Mouse (Mus musculus): ENCODE data around the gene Pitpnm1. TPM values are rescaled to one million over a fixed set of nuclear protein-coding genes. Genes with fewer than 3 reads are reported as not detected.

Pitpnm1 gene
- total and polyA plus RNA-seq, 2 experiments from 2014 or later, result 127 to 187 TPM

GRCm38 (mm10) chr19:4089128-4089527, 10.7 kb upstream of the Pitpnm1 start:
- DNase-seq (ENCODE audit: low spot score) (no peak), ATAC-seq (ENCODE audit: low FRiP score) (no peak)
- Histone ChIP-seq H3K36me3 (ENCODE audit: insufficient read depth, low read length) (no peaks in the 10 kb centered on the region), H3K27me3 (ENCODE audit: insufficient read depth, low read length) (no peaks in the 10 kb centered on the region), H3K4me2 (ENCODE audit: low read depth, low read length, poor library complexity, severe bottlenecking) (no peak overlapping the region), H3K9me3 (ENCODE audit: low read length) (no peaks in the 10 kb centered on the region), H3K4me1 (ENCODE audit: insufficient read depth, low read length) (no peaks in the 10 kb centered on the region), H3K9ac (replicated peaks; ENCODE audit: low read length, poor library complexity, severe bottlenecking) (no peak overlapping the region), H3K27ac (ENCODE audit: low read depth, low read length) (no peak overlapping the region), H3K4me3 (ENCODE audit: low read depth, low read length) (no peak overlapping the region)
- no peak for TF ChIP-seq CTCF (IDR thresholded peaks at IDR 0.05)
- 48% methylated on average over 6 of the region's 6 CpGs for WGBS

- 93% methylated on average over 3 of the region's 3 CpGs for WGBS
- Histone ChIP-seq H3K36me3 (ENCODE audit: insufficient read depth, low read length) (no peaks in the 10 kb centered on the region), H3K27ac (ENCODE audit: low read depth, low read length) (no peak overlapping the region), H3K9ac (replicated peaks; ENCODE audit: low read length, poor library complexity, severe bottlenecking) (no peak overlapping the region), H3K4me1 (ENCODE audit: insufficient read depth, low read length) (no peaks in the 10 kb centered on the region), H3K9me3 (ENCODE audit: low read length) (no peaks in the 10 kb centered on the region), H3K27me3 (ENCODE audit: insufficient read depth, low read length) (no peaks in the 10 kb centered on the region), H3K4me2 (ENCODE audit: low read depth, low read length, poor library complexity, severe bottlenecking) (no peak overlapping the region), H3K4me3 (ENCODE audit: low read depth, low read length) (no peak overlapping the region)
- ATAC-seq (ENCODE audit: low FRiP score) (no peak), DNase-seq (ENCODE audit: low spot score) (no peak)
- no peak for TF ChIP-seq CTCF (IDR thresholded peaks at IDR 0.05)
Observed at GRCm38 (mm10) chr19:4090446-4090845, 9.4 kb upstream of the Pitpnm1 start.

- Histone ChIP-seq H3K4me3 (ENCODE audit: low read depth, low read length) (no peak overlapping the region), H3K27ac (ENCODE audit: low read depth, low read length) (no peak overlapping the region), H3K27me3 (ENCODE audit: insufficient read depth, low read length) (no peaks in the 10 kb centered on the region), H3K9me3 (ENCODE audit: low read length) (no peaks in the 10 kb centered on the region), H3K9ac (replicated peaks; ENCODE audit: low read length, poor library complexity, severe bottlenecking) (no peak overlapping the region), H3K4me2 (ENCODE audit: low read depth, low read length, poor library complexity, severe bottlenecking) (no peak overlapping the region), H3K36me3 (ENCODE audit: insufficient read depth, low read length) (no peaks in the 10 kb centered on the region), H3K4me1 (ENCODE audit: insufficient read depth, low read length) (no peaks in the 10 kb centered on the region)
- DNase-seq (ENCODE audit: low spot score) (no peak), ATAC-seq (ENCODE audit: low FRiP score) (no peak)
- TF ChIP-seq CTCF (IDR thresholded peaks at IDR 0.05), result no peak
- 70% methylated on average over 2 of the region's 2 CpGs for WGBS
Observed at GRCm38 (mm10) chr19:4091383-4091782, 8.4 kb upstream of the Pitpnm1 start.

GRCm38 (mm10) chr19:4092750-4093149, 7.0 kb upstream of the Pitpnm1 start:
- DNase-seq (ENCODE audit: low spot score), result no peak
- no peaks in the 10 kb centered on the region for H3K27me3 ChIP-seq (ENCODE audit: insufficient read depth, low read length)
- H3K36me3 ChIP-seq (ENCODE audit: insufficient read depth, low read length), result no peaks in the 10 kb centered on the region
- no peaks in the 10 kb centered on the region for H3K9me3 ChIP-seq (ENCODE audit: low read length)
- 94% methylated on average over 3 of the region's 3 CpGs for WGBS
- no peak overlapping the region for H3K27ac ChIP-seq (ENCODE audit: low read depth, low read length)
- H3K9ac ChIP-seq (replicated peaks; ENCODE audit: low read length, poor library complexity, severe bottlenecking), result no peak overlapping the region
- no peak overlapping the region for H3K4me2 ChIP-seq (ENCODE audit: low read depth, low read length, poor library complexity, severe bottlenecking)
- no peak for TF ChIP-seq CTCF (IDR thresholded peaks at IDR 0.05)
- H3K4me1 ChIP-seq (ENCODE audit: insufficient read depth, low read length), result 0 out of 2 replicates have a peak, but pooled peaks cover 3% of the 10 kb centered on the region
- no peak overlapping the region for H3K4me3 ChIP-seq (ENCODE audit: low read depth, low read length)
- ATAC-seq (ENCODE audit: low FRiP score), result no peak

GRCm38 (mm10) chr19:4093772-4094171, 6.0 kb upstream of the Pitpnm1 start:
- WGBS, result 81% methylated on average over 7 of the region's 7 CpGs
- Histone ChIP-seq H3K27ac (ENCODE audit: low read depth, low read length) (no peak overlapping the region), H3K27me3 (ENCODE audit: insufficient read depth, low read length) (no peaks in the 10 kb centered on the region), H3K4me1 (ENCODE audit: insufficient read depth, low read length) (0 out of 2 replicates have a peak, but pooled peaks cover 6% of the 10 kb centered on the region), H3K9me3 (ENCODE audit: low read length) (no peaks in the 10 kb centered on the region), H3K4me3 (ENCODE audit: low read depth, low read length) (no peak overlapping the region), H3K4me2 (ENCODE audit: low read depth, low read length, poor library complexity, severe bottlenecking) (no peak overlapping the region), H3K36me3 (ENCODE audit: insufficient read depth, low read length) (no peaks in the 10 kb centered on the region), H3K9ac (replicated peaks; ENCODE audit: low read length, poor library complexity, severe bottlenecking) (no peak overlapping the region)
- DNase-seq (ENCODE audit: low spot score) (no peak), ATAC-seq (ENCODE audit: low FRiP score) (no peak)
- TF ChIP-seq CTCF (IDR thresholded peaks at IDR 0.05), result no peak

- WGBS, result 82% methylated on average over 3 of the region's 3 CpGs
- Histone ChIP-seq H3K36me3 (ENCODE audit: insufficient read depth, low read length) (no peaks in the 10 kb centered on the region), H3K9ac (replicated peaks; ENCODE audit: low read length, poor library complexity, severe bottlenecking) (no peak overlapping the region), H3K27ac (ENCODE audit: low read depth, low read length) (no peak overlapping the region), H3K4me1 (ENCODE audit: insufficient read depth, low read length) (0 out of 2 replicates have a peak, but pooled peaks cover 11% of the 10 kb centered on the region), H3K4me2 (ENCODE audit: low read depth, low read length, poor library complexity, severe bottlenecking) (no peak overlapping the region), H3K27me3 (ENCODE audit: insufficient read depth, low read length) (no peaks in the 10 kb centered on the region), H3K4me3 (ENCODE audit: low read depth, low read length) (no peak overlapping the region), H3K9me3 (ENCODE audit: low read length) (no peaks in the 10 kb centered on the region)
- ATAC-seq (ENCODE audit: low FRiP score) (no peak), DNase-seq (ENCODE audit: low spot score) (no peak)
- TF ChIP-seq CTCF (IDR thresholded peaks at IDR 0.05), result no peak
Observed at GRCm38 (mm10) chr19:4094348-4094747, 5.5 kb upstream of the Pitpnm1 start.
